Mouse (Mus musculus): ENCODE data around the gene 4930455H04Rik. TPM values are rescaled to one million over a fixed set of nuclear protein-coding genes. Genes with fewer than 3 reads are reported as not detected.

The 4930455H04Rik gene
- polyA plus RNA-seq, 1 experiment, result not detected

GRCm38 (mm10) chr3:116968540-116968997 lies 502 bp downstream of the 4930455H04Rik start, which contains the start of gene Palmd:
Palmd (minus strand) TSS chr3:116968987.
- no peaks in the 10 kb centered on the region for H3K4me1 ChIP-seq (ENCODE audit: control insufficient read depth, insufficient read depth, low read length)
- DNase-seq, result peak; percentile 10 to 21
- H3K4me3 ChIP-seq (replicated peaks; ENCODE audit: insufficient read depth, low read depth, low read length), result peak within 1 kb of the TSS; percentile 23
- no peak within 1 kb of the TSS; the same call in 1 of the 2 replicates for H3K27ac ChIP-seq (ENCODE audit: insufficient read depth, low read length)
- no peak for TF ChIP-seq POLR2A (IDR thresholded peaks at IDR 0.05; ENCODE audit: borderline replicate concordance, insufficient read depth, low read length)
- TF ChIP-seq CTCF (IDR thresholded peaks at IDR 0.05; ENCODE audit: borderline replicate concordance, insufficient read depth, low read depth, low read length), result no peak
- H3K27me3 ChIP-seq (ENCODE audit: control insufficient read depth, insufficient read depth, low read length), result no peaks in the 10 kb centered on the region; the same call in 1 of the 2 replicates
- WGBS, result 3% methylated on average over 17 of the region's 17 CpGs

DNA sequence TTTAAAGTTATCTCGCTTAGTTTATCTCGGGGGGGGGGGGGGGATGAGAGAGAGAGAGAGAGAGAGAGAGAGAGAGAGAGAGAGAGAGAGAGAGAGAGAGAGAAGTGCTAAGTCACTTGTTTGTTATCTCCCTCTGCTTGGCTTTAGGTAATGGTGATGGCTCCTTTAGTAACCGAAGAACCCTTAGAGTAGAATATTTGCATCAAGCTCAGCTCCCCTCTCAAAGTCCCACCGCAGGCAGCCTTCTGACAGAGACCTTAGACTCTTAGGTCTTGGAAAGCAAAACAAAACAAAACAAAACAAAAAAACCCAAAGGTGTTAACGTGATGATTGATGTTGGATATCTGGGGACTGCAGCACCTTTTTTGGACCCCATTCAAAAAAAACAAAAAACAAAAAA lies 936 bp downstream of the 4930455H04Rik start:
- no peaks in the 10 kb centered on the region; the same call in 1 of the 2 replicates for H3K27me3 ChIP-seq (ENCODE audit: control insufficient read depth, insufficient read depth, low read length)
- no peak for DNase-seq
- peak overlapping the region; percentile 23 for H3K4me3 ChIP-seq (replicated peaks; ENCODE audit: insufficient read depth, low read depth, low read length)
- WGBS, result 17% methylated on average over 5 of the region's 5 CpGs
- no peak overlapping the region; the same call in 1 of the 2 replicates for H3K27ac ChIP-seq (ENCODE audit: insufficient read depth, low read length)
- no peak for TF ChIP-seq CTCF (IDR thresholded peaks at IDR 0.05; ENCODE audit: borderline replicate concordance, insufficient read depth, low read depth, low read length)
- no peaks in the 10 kb centered on the region for H3K4me1 ChIP-seq (ENCODE audit: control insufficient read depth, insufficient read depth, low read length)

DNA sequence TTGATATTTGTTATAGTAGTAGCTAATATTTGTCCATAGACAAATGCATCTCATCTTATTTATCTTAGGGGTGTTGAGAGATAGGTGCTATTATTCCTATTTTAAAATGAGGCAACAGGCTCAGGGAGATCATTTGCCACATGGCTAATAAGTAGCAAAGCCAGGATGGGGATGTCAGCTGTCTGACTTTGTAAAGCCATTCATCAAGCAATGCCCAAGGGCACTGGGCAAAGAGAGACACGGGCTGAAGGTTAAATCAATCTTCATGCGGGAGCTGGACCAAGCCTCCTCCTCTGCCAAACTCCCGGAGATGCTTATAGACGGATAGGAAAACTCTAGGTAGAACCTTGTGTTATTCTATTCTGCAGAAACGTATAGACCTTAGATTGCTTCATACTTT lies 1.7 kb downstream of the 4930455H04Rik start:
- H3K4me1 ChIP-seq (ENCODE audit: control insufficient read depth, insufficient read depth, low read length), result no peaks in the 10 kb centered on the region
- H3K27ac ChIP-seq (ENCODE audit: insufficient read depth, low read length), result no peak overlapping the region
- no peak overlapping the region for H3K4me3 ChIP-seq (replicated peaks; ENCODE audit: insufficient read depth, low read depth, low read length)
- no peaks in the 10 kb centered on the region; the same call in 1 of the 2 replicates for H3K27me3 ChIP-seq (ENCODE audit: control insufficient read depth, insufficient read depth, low read length)
- DNase-seq, result no peak
- 63% methylated on average over 5 of the region's 5 CpGs for WGBS
- TF ChIP-seq CTCF (IDR thresholded peaks at IDR 0.05; ENCODE audit: borderline replicate concordance, insufficient read depth, low read depth, low read length) (no peak), POLR2A (IDR thresholded peaks at IDR 0.05; ENCODE audit: borderline replicate concordance, insufficient read depth, low read length) (no peak)

- H3K27ac ChIP-seq (ENCODE audit: insufficient read depth, low read length), result no peak overlapping the region
- WGBS, result 79% methylated on average over 9 of the region's 9 CpGs
- no peak overlapping the region for H3K4me3 ChIP-seq (replicated peaks; ENCODE audit: insufficient read depth, low read depth, low read length)
- no peak for DNase-seq
- H3K27me3 ChIP-seq (ENCODE audit: control insufficient read depth, insufficient read depth, low read length), result no peaks in the 10 kb centered on the region
- no peak for TF ChIP-seq POLR2A (IDR thresholded peaks at IDR 0.05; ENCODE audit: borderline replicate concordance, insufficient read depth, low read length)
- no peak for TF ChIP-seq CTCF (IDR thresholded peaks at IDR 0.05; ENCODE audit: borderline replicate concordance, insufficient read depth, low read depth, low read length)
- H3K4me1 ChIP-seq (ENCODE audit: control insufficient read depth, insufficient read depth, low read length), result no peaks in the 10 kb centered on the region
Observed at GRCm38 (mm10) chr3:116981811-116982575, 13.9 kb downstream of the 4930455H04Rik start.

GRCm38 (mm10) chr3:116985042-116985455 lies 17.0 kb downstream of the 4930455H04Rik start:
- H3K27ac ChIP-seq (ENCODE audit: insufficient read depth, low read length), result no peak overlapping the region
- H3K4me1 ChIP-seq (ENCODE audit: control insufficient read depth, insufficient read depth, low read length), result no peaks in the 10 kb centered on the region
- WGBS, result 0% methylated on average over 1 of the region's 1 CpGs
- TF ChIP-seq CTCF (IDR thresholded peaks at IDR 0.05; ENCODE audit: borderline replicate concordance, insufficient read depth, low read depth, low read length), result no peak
- TF ChIP-seq POLR2A (IDR thresholded peaks at IDR 0.05; ENCODE audit: borderline replicate concordance, insufficient read depth, low read length), result no peak
- DNase-seq, result no peak
- no peaks in the 10 kb centered on the region for H3K27me3 ChIP-seq (ENCODE audit: control insufficient read depth, insufficient read depth, low read length)
- H3K4me3 ChIP-seq (replicated peaks; ENCODE audit: insufficient read depth, low read depth, low read length), result no peak overlapping the region

DNA sequence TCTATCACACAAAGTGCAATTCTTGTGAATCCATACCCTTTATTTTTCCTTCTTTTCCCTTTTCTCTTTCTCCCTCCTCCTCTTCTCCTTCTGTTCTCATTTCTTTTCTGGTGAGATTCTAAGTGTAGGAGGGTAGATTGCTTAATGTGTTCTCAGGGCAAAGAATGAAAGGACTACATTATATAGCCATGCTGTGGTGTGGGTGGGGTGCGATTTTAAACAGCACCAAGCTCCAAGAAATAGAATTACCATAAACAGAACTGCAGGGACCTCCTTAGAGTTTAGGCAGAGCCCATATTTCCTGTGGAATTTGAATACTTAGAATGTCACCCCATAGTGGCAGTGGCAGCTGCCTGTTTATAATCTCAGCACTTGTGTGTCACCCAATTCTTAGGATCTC lies 17.7 kb downstream of the 4930455H04Rik start:
- 39% methylated on average over 1 of the region's 1 CpGs for WGBS
- no peak overlapping the region for H3K4me3 ChIP-seq (replicated peaks; ENCODE audit: insufficient read depth, low read depth, low read length)
- H3K27me3 ChIP-seq (ENCODE audit: control insufficient read depth, insufficient read depth, low read length), result no peaks in the 10 kb centered on the region
- DNase-seq, result no peak
- no peaks in the 10 kb centered on the region for H3K4me1 ChIP-seq (ENCODE audit: control insufficient read depth, insufficient read depth, low read length)
- H3K27ac ChIP-seq (ENCODE audit: insufficient read depth, low read length), result no peak overlapping the region
- TF ChIP-seq CTCF (IDR thresholded peaks at IDR 0.05; ENCODE audit: borderline replicate concordance, insufficient read depth, low read depth, low read length), result no peak
- no peak for TF ChIP-seq POLR2A (IDR thresholded peaks at IDR 0.05; ENCODE audit: borderline replicate concordance, insufficient read depth, low read length)

GRCm38 (mm10) chr3:116986451-116986850 lies 18.4 kb downstream of the 4930455H04Rik start:
- DNase-seq, result no peak
- H3K27me3 ChIP-seq (ENCODE audit: control insufficient read depth, insufficient read depth, low read length), result no peaks in the 10 kb centered on the region
- no peak overlapping the region for H3K27ac ChIP-seq (ENCODE audit: insufficient read depth, low read length)
- TF ChIP-seq POLR2A (IDR thresholded peaks at IDR 0.05; ENCODE audit: borderline replicate concordance, insufficient read depth, low read length) (no peak), CTCF (IDR thresholded peaks at IDR 0.05; ENCODE audit: borderline replicate concordance, insufficient read depth, low read depth, low read length) (no peak)
- WGBS, result 72% methylated on average over 2 of the region's 2 CpGs
- no peak overlapping the region for H3K4me3 ChIP-seq (replicated peaks; ENCODE audit: insufficient read depth, low read depth, low read length)
- no peaks in the 10 kb centered on the region for H3K4me1 ChIP-seq (ENCODE audit: control insufficient read depth, insufficient read depth, low read length)

DNA sequence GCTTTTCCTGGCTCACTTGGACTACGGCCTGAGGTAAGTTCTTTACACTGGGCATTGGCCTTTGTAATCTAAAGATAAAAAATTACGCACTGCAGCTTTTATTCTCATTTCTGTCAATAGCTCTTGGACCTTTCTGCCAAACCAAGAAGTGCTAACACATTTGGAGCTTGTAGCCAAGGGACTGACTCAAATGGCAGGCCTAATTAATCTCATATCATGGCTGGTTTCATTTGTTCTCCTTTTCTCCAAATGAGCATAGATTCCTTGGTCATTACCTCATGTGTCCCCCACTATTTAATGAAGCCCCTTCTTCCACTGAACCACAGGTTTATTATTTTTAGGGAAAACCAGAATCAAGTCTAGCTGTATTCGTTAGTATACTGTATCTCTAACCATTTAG lies 20.2 kb downstream of the 4930455H04Rik start:
- H3K27me3 ChIP-seq (ENCODE audit: control insufficient read depth, insufficient read depth, low read length), result no peaks in the 10 kb centered on the region
- no peak overlapping the region for H3K27ac ChIP-seq (ENCODE audit: insufficient read depth, low read length)
- 92% methylated on average over 3 of the region's 3 CpGs for WGBS
- TF ChIP-seq CTCF (IDR thresholded peaks at IDR 0.05; ENCODE audit: borderline replicate concordance, insufficient read depth, low read depth, low read length) (no peak), POLR2A (IDR thresholded peaks at IDR 0.05; ENCODE audit: borderline replicate concordance, insufficient read depth, low read length) (no peak)
- DNase-seq, result no peak
- H3K4me1 ChIP-seq (ENCODE audit: control insufficient read depth, insufficient read depth, low read length), result no peaks in the 10 kb centered on the region
- no peak overlapping the region for H3K4me3 ChIP-seq (replicated peaks; ENCODE audit: insufficient read depth, low read depth, low read length)

Data from cerebellum, adult 2 months (tissue).